Mouse (Mus musculus) embryonic facial prominence, embryonic 15.5 days (tissue): ENCODE data around the gene Htr1f. TPM values are rescaled to one million over a fixed set of nuclear protein-coding genes. Genes with fewer than 3 reads are reported as not detected.

ENCODE experiments used
- ATAC-seq: fragments of 200-750 bp; cut with Nextera tagmentation; 2 replicates; pipeline ENCODE4 v1.8.0; 2017; ENCODE audit warnings: low read depth, moderate TSS enrichment; ENCODE audit not compliant: insufficient number of reproducible peaks, low FRiP score, low TSS enrichment
- H3K27ac ChIP-seq: fragments of 300-500 bp; sonication (generic); replicated peaks from 2 replicates; pipeline ENCODE4 v1.5.1; 2015; ENCODE audit warnings: mild to moderate bottlenecking, inconsistent platforms
- H3K27me3 ChIP-seq: fragments of 300-500 bp; sonication (generic); 2 replicates; pipeline ENCODE4 v1.6.1; 2015; ENCODE audit warnings: inconsistent platforms
- H3K36me3 ChIP-seq: fragments of 300-500 bp; sonication (generic); 2 replicates; pipeline ENCODE4 v1.6.1; 2015; ENCODE audit warnings: mild to moderate bottlenecking, inconsistent platforms
- H3K4me1 ChIP-seq: fragments of 300-500 bp; sonication (generic); 2 replicates; pipeline ENCODE4 v1.6.1; 2015; ENCODE audit warnings: inconsistent platforms
- H3K4me2 ChIP-seq: fragments of 300-500 bp; sonication (generic); replicated peaks from 2 replicates; pipeline ENCODE4 v1.6.1; 2015; ENCODE audit warnings: mild to moderate bottlenecking, inconsistent platforms
- H3K4me3 ChIP-seq: fragments of 300-500 bp; sonication (generic); replicated peaks from 2 replicates; pipeline ENCODE4 v1.5.1; 2015; ENCODE audit warnings: mild to moderate bottlenecking, inconsistent platforms
- H3K9ac ChIP-seq: fragments of 300-500 bp; sonication (generic); 2 replicates; pipeline ENCODE4 v1.6.1; 2015; ENCODE audit warnings: inconsistent platforms
- H3K9me3 ChIP-seq: fragments of 300-500 bp; sonication (generic); replicated peaks from 2 replicates; pipeline ENCODE4 v1.6.1; 2016; ENCODE audit warnings: inconsistent platforms
- WGBS: fragments of 180-500 bp; shearing (Covaris S2); methylation state at CpG from one replicate; pipeline ENCODE4 v1.1.7; 2015; 5-methylcytosine and 5-hydroxymethylcytosine counted together
- polyA plus RNA-seq: library from polyadenylated mRNA; unstranded; fragments of >200 nt; fragmentation: Nextera tagmentation; extraction: Ambion mirVana; gene quantifications from 2 replicates; pipeline ENCODE4 v1.2.1, GENCODE M21; 2015

Htr1f gene
- polyA plus RNA-seq, 1 experiment from 2014 or later: 0.36 TPM

GRCm38 (mm10) chr16:64884420-64884838, 221.2 kb downstream of the Htr1f start:
- ATAC-seq: no peak
- H3K4me3 ChIP-seq: no peak overlapping the region
- H3K4me2 ChIP-seq: no peak overlapping the region
- H3K27ac ChIP-seq: no peak overlapping the region
- no peaks in the 10 kb centered on the region for H3K36me3 ChIP-seq
- H3K27me3 ChIP-seq: no peaks in the 10 kb centered on the region
- WGBS: 20% methylated on average over 3 of the region's 3 CpGs
- no peaks in the 10 kb centered on the region for H3K4me1 ChIP-seq
- no peak overlapping the region for H3K9ac ChIP-seq
- 0 out of 2 replicates have a peak, but pooled peaks cover 6% of the 10 kb centered on the region for H3K9me3 ChIP-seq

GRCm38 (mm10) chr16:64883896-64884295, 221.8 kb downstream of the Htr1f start:
- no peak overlapping the region for H3K27ac ChIP-seq
- no peak for ATAC-seq
- no peaks in the 10 kb centered on the region for H3K4me1 ChIP-seq
- H3K4me3 ChIP-seq: no peak overlapping the region
- 76% methylated on average over 5 of the region's 5 CpGs for whole genome bisulfite sequencing
- H3K9ac ChIP-seq: no peak overlapping the region
- H3K27me3 ChIP-seq: no peaks in the 10 kb centered on the region
- no peak overlapping the region for H3K4me2 ChIP-seq
- H3K36me3 ChIP-seq: no peaks in the 10 kb centered on the region
- 0 out of 2 replicates have a peak, but pooled peaks cover 4% of the 10 kb centered on the region for H3K9me3 ChIP-seq

DNA sequence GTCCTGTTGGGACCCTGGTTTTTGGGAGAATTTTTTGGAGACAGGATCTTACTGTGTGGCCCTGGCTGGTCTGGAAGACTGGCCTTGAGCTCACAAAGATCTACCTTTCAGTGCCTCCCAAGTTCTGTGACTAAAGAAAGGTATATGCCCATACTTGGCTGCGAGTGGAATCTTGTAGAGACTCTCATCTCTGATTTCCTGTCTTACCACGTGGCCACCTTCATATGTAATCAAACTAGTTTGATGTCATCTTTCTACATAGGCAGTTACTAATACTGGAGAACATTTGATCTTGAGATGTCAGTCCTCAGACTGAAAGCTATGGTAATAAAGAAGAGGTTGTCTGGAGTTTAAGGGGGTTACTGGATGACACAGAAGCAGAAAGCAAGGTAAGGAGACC, 224.2 kb downstream of the Htr1f start:
- H3K4me2 ChIP-seq: no peak overlapping the region
- WGBS: 72% methylated on average over 2 of the region's 2 CpGs

GRCm38 (mm10) chr16:64880986-64881385, 224.7 kb downstream of the Htr1f start:
- WGBS: 76% methylated on average over 3 of the region's 3 CpGs
- Histone ChIP-seq H3K4me2 (no peak overlapping the region), H3K4me1 (no peaks in the 10 kb centered on the region), H3K27ac (no peak overlapping the region), H3K4me3 (no peak overlapping the region), H3K27me3 (no peaks in the 10 kb centered on the region), H3K36me3 (no peaks in the 10 kb centered on the region), H3K9ac (no peak overlapping the region), H3K9me3 (no peaks in the 10 kb centered on the region)
- ATAC-seq: no peak

More for the DNA sequence above, 224.2 kb downstream of the Htr1f start:
- ATAC-seq: no peak
- Histone ChIP-seq H3K36me3 (no peaks in the 10 kb centered on the region), H3K4me1 (no peaks in the 10 kb centered on the region), H3K27me3 (no peaks in the 10 kb centered on the region), H3K9ac (no peak overlapping the region), H3K27ac (no peak overlapping the region), H3K9me3 (no peaks in the 10 kb centered on the region), H3K4me3 (no peak overlapping the region)

- no peaks in the 10 kb centered on the region for H3K9me3 ChIP-seq
- H3K4me2 ChIP-seq: no peak overlapping the region
- H3K27me3 ChIP-seq: no peaks in the 10 kb centered on the region
- H3K4me1 ChIP-seq: no peaks in the 10 kb centered on the region
- no peak overlapping the region for H3K9ac ChIP-seq
- ATAC-seq: no peak
- 77% methylated on average over 5 of the region's 5 CpGs for WGBS
- no peak overlapping the region for H3K4me3 ChIP-seq
- H3K27ac ChIP-seq: no peak overlapping the region
- no peaks in the 10 kb centered on the region for H3K36me3 ChIP-seq
Observed at GRCm38 (mm10) chr16:64879735-64880134, 225.9 kb downstream of the Htr1f start.

- Histone ChIP-seq H3K4me2 (no peak overlapping the region), H3K4me1 (no peaks in the 10 kb centered on the region), H3K9ac (no peak overlapping the region), H3K27ac (no peak overlapping the region), H3K36me3 (no peaks in the 10 kb centered on the region), H3K9me3 (no peaks in the 10 kb centered on the region), H3K27me3 (no peaks in the 10 kb centered on the region), H3K4me3 (no peak overlapping the region)
- ATAC-seq: no peak
- 68% methylated on average over 3 of the region's 3 CpGs for WGBS
Observed at GRCm38 (mm10) chr16:64878611-64879132, 227.0 kb downstream of the Htr1f start.

- Histone ChIP-seq H3K27me3 (no peaks in the 10 kb centered on the region), H3K36me3 (no peaks in the 10 kb centered on the region), H3K4me3 (no peak overlapping the region), H3K9me3 (no peaks in the 10 kb centered on the region), H3K4me1 (no peaks in the 10 kb centered on the region), H3K9ac (no peak overlapping the region), H3K27ac (no peak overlapping the region), H3K4me2 (no peak overlapping the region)
- 89% methylated on average over 3 of the region's 3 CpGs for WGBS
- ATAC-seq: no peak
Observed at GRCm38 (mm10) chr16:64877314-64877713, 228.3 kb downstream of the Htr1f start.

DNA sequence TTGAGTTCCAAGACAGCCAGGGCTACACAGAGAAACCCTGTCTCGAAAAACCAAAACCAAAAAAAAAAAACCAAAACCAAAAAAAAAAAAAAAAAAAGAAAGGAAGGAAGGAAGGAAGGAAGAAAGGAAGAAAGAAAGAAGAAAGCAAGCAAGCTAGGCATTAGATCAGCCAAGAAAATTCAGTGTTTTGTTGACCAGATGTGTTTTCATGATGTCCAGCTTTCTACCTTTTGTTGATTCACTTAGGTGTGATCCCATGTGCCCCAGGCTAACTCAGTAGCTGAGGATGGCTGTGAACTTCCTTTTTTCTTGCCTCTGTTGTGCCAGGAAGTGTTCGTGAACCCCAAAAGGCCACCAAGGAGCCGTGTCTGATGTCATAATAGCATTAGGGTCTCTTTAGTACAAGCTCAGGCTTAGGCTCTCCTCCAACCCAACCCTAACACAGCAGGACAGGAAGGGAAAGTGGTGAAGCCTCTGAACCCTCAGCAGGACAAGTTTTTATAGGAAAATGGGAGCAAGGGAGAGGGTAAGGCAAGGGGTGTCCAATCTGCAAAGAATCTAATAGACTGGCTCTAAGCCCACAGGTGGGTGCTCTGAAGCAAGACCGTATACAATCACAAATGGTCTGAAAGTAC, 228.9 kb downstream of the Htr1f start:
- Histone ChIP-seq H3K4me1 (no peaks in the 10 kb centered on the region), H3K9me3 (no peaks in the 10 kb centered on the region), H3K9ac (no peak overlapping the region), H3K27ac (no peak overlapping the region), H3K27me3 (no peaks in the 10 kb centered on the region), H3K4me2 (no peak overlapping the region), H3K4me3 (no peak overlapping the region), H3K36me3 (no peaks in the 10 kb centered on the region)
- 73% methylated on average over 4 of the region's 4 CpGs for WGBS
- ATAC-seq: no peak

GRCm38 (mm10) chr16:64875822-64876221, 229.8 kb downstream of the Htr1f start:
- no peaks in the 10 kb centered on the region for H3K27me3 ChIP-seq
- WGBS: 89% methylated on average over 1 of the region's 1 CpGs
- no peaks in the 10 kb centered on the region for H3K36me3 ChIP-seq
- no peaks in the 10 kb centered on the region for H3K4me1 ChIP-seq
- no peak overlapping the region for H3K4me3 ChIP-seq
- no peak overlapping the region for H3K27ac ChIP-seq
- no peaks in the 10 kb centered on the region for H3K9me3 ChIP-seq
- H3K4me2 ChIP-seq: no peak overlapping the region
- no peak overlapping the region for H3K9ac ChIP-seq
- no peak for ATAC-seq

DNA sequence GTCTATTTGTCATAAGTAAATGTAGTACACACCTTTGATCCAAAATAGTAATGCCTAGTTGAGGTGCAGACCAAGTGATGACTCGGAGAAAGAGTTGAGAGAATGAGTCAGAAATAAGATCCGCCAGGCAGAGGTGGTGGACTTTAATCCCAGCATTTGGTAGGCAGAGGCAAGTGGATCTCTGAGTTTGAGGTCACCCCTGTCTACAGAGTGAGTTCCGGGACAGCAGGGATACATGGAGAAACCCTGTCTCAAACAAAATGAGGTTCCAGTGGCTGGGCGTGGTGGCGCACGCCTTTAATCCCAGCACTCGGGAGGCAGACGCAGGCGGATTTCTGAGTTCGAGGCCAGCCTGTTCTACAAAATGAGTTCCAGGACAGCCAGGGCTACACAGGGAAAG, 230.3 kb downstream of the Htr1f start:
- WGBS: 92% methylated on average over 10 of the region's 10 CpGs
- Histone ChIP-seq H3K27ac (no peak overlapping the region), H3K36me3 (no peaks in the 10 kb centered on the region), H3K4me1 (no peaks in the 10 kb centered on the region), H3K9ac (no peak overlapping the region), H3K27me3 (no peaks in the 10 kb centered on the region), H3K4me3 (no peak overlapping the region), H3K9me3 (no peaks in the 10 kb centered on the region), H3K4me2 (no peak overlapping the region)
- no peak for ATAC-seq
